Mouse (Mus musculus) pancreas, adult 10 weeks (tissue): Measurements from ENCODE around the gene Dpep3. TPM values are rescaled to one million over a fixed set of nuclear protein-coding genes. Genes with fewer than 3 reads are reported as not detected.

ENCODE experiments used
- polyA plus RNA-seq: library from polyadenylated mRNA; stranded (reverse); fragments of 350-450 nt; fragmentation: Illumina TruSeq; extraction: RNeasy Lipid Tissue Mini Kit (QIAGEN cat#74804); gene quantifications from one replicate; pipeline ENCODE4 v1.2.3, GENCODE M21; 2015; ENCODE audit warnings: low read depth, low replicate concordance; ENCODE audit not compliant: insufficient read depth

The Dpep3 gene
- not detected for polyA plus RNA-seq

DNA sequence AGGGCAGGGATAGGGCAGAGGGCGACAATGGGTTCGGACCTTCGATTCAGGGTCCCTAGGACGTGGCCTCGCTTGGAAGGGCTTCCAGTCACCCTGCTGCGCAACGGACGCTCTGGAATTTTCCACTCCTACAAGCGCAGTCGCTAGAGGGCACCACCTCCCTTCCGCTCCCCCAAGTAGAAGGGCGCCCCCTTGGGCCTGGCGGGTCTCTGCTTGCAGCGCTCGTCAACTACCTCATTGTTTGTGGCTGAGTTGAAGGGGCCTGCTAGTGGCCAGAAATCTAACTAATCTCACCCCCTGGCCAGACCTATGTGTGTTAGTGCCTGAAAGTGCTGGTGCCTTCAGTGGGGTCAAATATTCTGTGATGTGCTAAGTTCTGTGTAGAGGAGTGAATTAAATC lies at the start of gene Dpep3:
Gene Dpep3, minus strand, starts transcription at position 105 of the 400 bp plus-strand sequence.

DNA sequence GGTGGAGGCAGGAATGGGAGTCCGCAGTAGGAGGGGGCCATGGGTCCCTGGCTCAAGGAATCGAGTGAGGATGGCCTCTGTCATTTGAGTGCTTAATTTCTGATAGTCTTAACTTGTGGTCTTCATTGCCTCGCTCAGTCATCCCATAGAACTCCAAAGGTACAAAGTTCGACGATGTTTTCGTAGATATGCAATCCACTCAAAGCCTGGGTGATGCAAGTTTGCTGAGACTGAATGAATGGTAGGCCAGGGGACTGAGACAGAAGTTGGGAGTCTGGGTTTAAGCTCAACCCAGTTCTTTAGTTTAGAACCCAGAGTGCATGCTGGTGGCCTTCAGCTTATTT lies 32.4 kb upstream of the Dpep3 start, which contains the start of gene Ddx28:
Gene Ddx28, minus strand, starts transcription at position 240 of the 344 bp plus-strand sequence.

DNA sequence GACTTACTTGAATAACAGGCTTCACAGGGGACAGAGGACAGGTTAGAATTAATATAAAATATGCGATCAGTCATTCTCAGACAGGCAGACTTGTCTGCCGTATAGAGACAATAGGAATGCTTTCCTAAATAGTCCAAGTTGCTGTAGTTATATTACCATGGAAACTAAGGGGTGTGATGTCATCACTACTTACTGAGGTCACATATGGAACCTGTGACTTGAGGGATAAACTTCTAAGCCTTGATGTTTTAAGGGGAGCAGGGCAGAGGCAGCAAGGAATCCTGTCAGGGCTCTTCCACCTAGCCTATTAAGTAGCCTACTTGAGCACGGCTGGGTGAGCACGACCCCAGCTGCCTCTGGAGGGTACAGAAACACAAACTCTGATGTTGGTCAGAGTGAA lies 26.6 kb upstream of the Dpep3 start, which contains the start of gene Dpep2nb:
Gene Dpep2nb, minus strand, starts transcription at position 101 of the 400 bp plus-strand sequence.

DNA sequence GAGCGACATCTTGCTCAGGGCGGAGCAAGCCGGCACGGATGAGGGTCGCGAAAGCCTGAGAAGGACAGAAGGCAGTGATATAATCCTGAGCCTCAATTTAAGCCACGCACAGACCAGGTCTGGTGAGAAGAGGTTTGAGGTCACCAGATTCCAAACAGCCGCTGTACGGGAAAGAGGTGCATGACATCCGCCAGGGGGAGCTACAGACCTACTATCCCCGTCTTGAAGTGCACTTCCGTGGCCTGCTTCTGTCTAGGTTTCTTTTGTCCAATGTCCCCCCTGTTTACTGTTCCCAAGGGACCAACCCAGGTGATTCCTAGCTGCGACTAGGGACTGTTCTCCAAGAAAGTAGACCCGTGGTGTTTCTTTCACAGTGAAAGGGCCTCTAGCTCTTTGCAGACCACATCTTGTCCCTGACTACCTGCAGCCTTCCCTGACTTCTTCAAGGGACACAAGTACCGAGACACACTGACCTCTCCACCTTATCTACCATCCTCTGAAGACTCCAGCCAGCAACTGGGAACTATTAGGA lies 11.7 kb upstream of the Dpep3 start, which contains the start of gene Dus2:
Gene Dus2, plus strand, starts transcription at position 482 of the 532 bp plus-strand sequence.

DNA sequence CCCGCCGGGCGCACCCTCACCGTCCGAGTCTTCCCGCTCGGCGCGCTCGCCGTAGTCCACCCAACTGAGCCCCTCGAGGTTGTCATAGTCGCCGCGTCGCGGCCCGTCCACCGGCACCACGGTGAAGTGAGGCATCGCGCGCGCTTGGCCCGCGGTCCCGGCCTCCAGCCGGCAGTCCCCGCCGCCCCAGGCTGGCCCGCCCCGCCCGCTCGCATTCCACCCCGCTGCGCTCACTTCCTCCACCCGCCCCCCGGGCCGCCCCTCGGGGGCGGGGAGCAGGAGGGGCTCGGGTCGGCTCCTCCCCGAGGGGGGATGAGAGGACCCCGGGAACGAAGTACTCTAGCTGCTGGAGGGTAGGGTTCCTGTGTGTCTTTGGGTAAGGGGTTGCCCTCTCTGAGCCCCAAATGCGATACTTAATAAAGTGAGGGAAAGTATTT lies 13.3 kb downstream of the Dpep3 start, which contains the start of gene Slc12a4:
Gene Slc12a4, minus strand, starts transcription at position 193 of the 437 bp plus-strand sequence.

DNA sequence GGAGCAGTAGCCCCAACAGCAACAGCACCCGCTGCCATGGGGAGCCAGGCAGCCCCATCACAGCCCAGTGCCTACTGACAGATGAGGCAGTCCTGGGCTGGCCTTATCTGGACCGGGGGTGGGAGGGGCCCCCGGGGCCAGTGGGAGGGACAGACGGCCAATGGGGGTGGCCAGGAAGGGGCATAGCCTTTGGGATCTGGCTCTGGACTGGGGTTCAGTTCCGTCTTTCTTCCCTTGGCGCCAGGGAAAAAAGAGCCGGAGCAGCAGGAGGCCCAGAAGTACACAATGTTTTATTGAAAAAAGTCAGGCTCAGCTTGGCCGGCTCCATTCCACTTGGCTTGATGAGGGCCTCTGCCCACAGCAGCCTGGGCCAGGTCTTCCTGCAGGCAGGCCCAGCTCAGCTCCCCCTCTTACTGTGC lies 35.9 kb downstream of the Dpep3 start, which contains the start of gene Lcat:
Gene Lcat, minus strand, starts transcription at position 62 of the 419 bp plus-strand sequence.

DNA sequence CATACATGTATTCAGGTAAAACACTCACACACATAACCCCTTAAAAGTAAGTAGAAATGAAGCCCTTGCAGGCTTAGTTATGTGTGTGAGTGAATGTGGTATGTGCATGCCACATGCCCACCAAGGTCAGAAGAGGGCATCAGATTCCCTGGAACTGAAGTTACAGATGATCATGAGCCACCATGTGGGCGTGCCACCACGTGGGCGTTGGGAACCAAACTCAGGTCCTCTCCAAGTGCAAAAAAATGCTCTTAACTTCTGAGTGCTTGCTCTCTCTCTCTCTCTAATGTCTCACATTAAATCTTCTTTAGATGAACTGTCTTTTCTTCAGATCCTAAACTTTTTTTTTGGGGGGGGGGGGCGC lies 40.9 kb downstream of the Dpep3 start, which contains the start of gene Psmb10:
Gene Psmb10, minus strand, starts transcription at position 139 of the 364 bp plus-strand sequence.

DNA sequence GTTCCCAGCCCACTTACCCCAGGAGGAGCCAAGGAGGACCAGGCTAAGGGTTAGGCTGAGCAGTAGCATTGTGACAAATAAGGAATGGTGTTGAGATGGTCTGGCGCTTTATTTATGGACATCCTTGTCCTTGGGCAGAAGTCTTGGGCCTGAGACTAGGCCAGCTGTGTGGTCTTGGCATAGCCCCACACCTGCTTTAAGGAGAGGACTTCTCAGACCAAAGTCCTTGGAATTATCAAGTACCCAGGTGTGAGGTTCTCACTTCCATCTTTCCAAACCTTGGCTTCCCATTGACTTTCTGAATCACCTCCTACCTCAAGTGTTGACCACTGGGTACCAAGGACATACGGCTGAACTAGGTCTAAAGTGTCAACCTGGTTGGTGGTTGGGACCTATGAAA lies 45.5 kb downstream of the Dpep3 start, which contains the start of gene Ctrl:
Gene Ctrl, minus strand, starts transcription at position 101 of the 400 bp plus-strand sequence.

Other genes starting within 250 kb of the Dpep3 start
- gene Gfod2, start 220.8 kb downstream of the Dpep3 start, polyA plus RNA-seq, result 3.7 TPM
- 5.2 TPM for gene Ranbp10, start 152.1 kb downstream of the Dpep3 start, polyA plus RNA-seq
- gene Tsnaxip1, start 151.7 kb downstream of the Dpep3 start, polyA plus RNA-seq, result not detected
- 3.4 TPM for gene Cenpt, start 126.2 kb downstream of the Dpep3 start, polyA plus RNA-seq
- gene Thap11, start 124.3 kb downstream of the Dpep3 start, polyA plus RNA-seq, result 7.8 TPM
- 16.2 TPM for gene Nutf2, start 118.8 kb downstream of the Dpep3 start, polyA plus RNA-seq
- gene Edc4, start 98.5 kb downstream of the Dpep3 start, polyA plus RNA-seq, result 16.1 TPM
- gene Nrn1l, start 85.9 kb downstream of the Dpep3 start, polyA plus RNA-seq, result not detected
- gene Pskh1, start 79.0 kb downstream of the Dpep3 start, polyA plus RNA-seq, result 3.8 TPM
- gene Ctrl, start 45.6 kb downstream of the Dpep3 start, polyA plus RNA-seq, result 23,700 TPM
- 298 TPM for gene Psmb10, start 41.0 kb downstream of the Dpep3 start, polyA plus RNA-seq
- gene Lcat, start 36.0 kb downstream of the Dpep3 start, polyA plus RNA-seq, result 6.6 TPM
- 8.7 TPM for gene Slc12a4, start 13.3 kb downstream of the Dpep3 start, polyA plus RNA-seq
- gene Dus2, start 11.9 kb upstream of the Dpep3 start, polyA plus RNA-seq, result 3.0 TPM
- gene Dpep2nb, start 26.5 kb upstream of the Dpep3 start, polyA plus RNA-seq, result not detected
- gene Ddx28, start 32.5 kb upstream of the Dpep3 start, polyA plus RNA-seq, result 1.9 TPM
- gene Nfatc3, start 79.4 kb upstream of the Dpep3 start, polyA plus RNA-seq, result 4.1 TPM
- 17.7 TPM for gene Esrp2, start 157.5 kb upstream of the Dpep3 start, polyA plus RNA-seq
- gene Pla2g15, start 171.0 kb upstream of the Dpep3 start, polyA plus RNA-seq, result 4.7 TPM
- gene Slc7a6, start 189.4 kb upstream of the Dpep3 start, polyA plus RNA-seq, result 7.4 TPM
- 19.0 TPM for gene Slc7a6os, start 231.5 kb upstream of the Dpep3 start, polyA plus RNA-seq
- gene Prmt7, start 231.5 kb upstream of the Dpep3 start, polyA plus RNA-seq, result 3.5 TPM